In genomic region chr17:50998216-50998615, GRCm38 (mm10) we compare ENCODE assay signal across 18 mouse cellular contexts.
"Had no signal": no experiment of that assay in that cellular context is flagged by ENCODE, and none has a peak within 500 bp of the region (broad histone marks: within the 10 kb centered on the region; RNA-seq: fewer than 3 reads in every experiment).

No protein-coding gene starts in this region.

- H3K9ac ChIP-seq: liver, embryonic 13.5 days; lung, embryonic 14.5 days; midbrain, embryonic 12.5 days; midbrain, embryonic 15.5 days; neural tube, embryonic 12.5 days; neural tube, embryonic 15.5 days had no signal

- DNase-seq: kidney, adult 2 months; kidney, postnatal 25 days; layer of hippocampus, adult 9-11 months; liver, embryonic 13.5 days; lung, embryonic 14.5 days; right cerebral cortex, adult 18-20 months; right cerebral cortex, postnatal 14 days; right cerebral cortex, postnatal 4 days; thymus, postnatal 25 days had no signal

- H3K27ac ChIP-seq: kidney, postnatal 0 days; layer of hippocampus, adult 2 months; liver, embryonic 13.5 days; macrophage; midbrain, embryonic 12.5 days; midbrain, embryonic 15.5 days; neural tube, embryonic 12.5 days; neural tube, embryonic 15.5 days; stomach, postnatal 0 days had no signal

- H3K4me3 ChIP-seq: layer of hippocampus, adult 2 months; liver, embryonic 13.5 days; midbrain, embryonic 12.5 days; midbrain, embryonic 15.5 days; neural tube, embryonic 12.5 days; neural tube, embryonic 15.5 days had no signal

- ATAC-seq: lung, postnatal 0 days; midbrain, embryonic 15.5 days had no signal

- H3K9me3 ChIP-seq: liver, embryonic 13.5 days; midbrain, embryonic 15.5 days; neural tube, embryonic 12.5 days had no signal

- H3K36me3 ChIP-seq: liver, embryonic 13.5 days; midbrain, embryonic 12.5 days; midbrain, embryonic 15.5 days; neural tube, embryonic 12.5 days; neural tube, embryonic 15.5 days had no signal

- H3K27me3 ChIP-seq: liver, embryonic 13.5 days; midbrain, embryonic 12.5 days; midbrain, embryonic 15.5 days; neural tube, embryonic 12.5 days; neural tube, embryonic 15.5 days had no signal

- H3K4me2 ChIP-seq: liver, embryonic 13.5 days; lung, embryonic 14.5 days; midbrain, embryonic 12.5 days; midbrain, embryonic 15.5 days; neural tube, embryonic 12.5 days; neural tube, embryonic 15.5 days had no signal

- H3K4me1 ChIP-seq: liver, embryonic 13.5 days; midbrain, embryonic 12.5 days; midbrain, embryonic 15.5 days; neural tube, embryonic 12.5 days; neural tube, embryonic 15.5 days had no signal
